Mouse (Mus musculus) CD8-positive naive resting alpha-beta T cell, adult 2 months (primary cell): ENCODE measurements around the gene Anapc15.
"Not testable (repeated sequence)": the region's sequence is repeated elsewhere in the genome, so short reads cannot be mapped to it uniquely, and the experiment has no call there.

Experiments
- DNase-seq, 2 experiments: peaks; one replicate each; pipeline ENCODE4 v3.0.0; 2022; ENCODE audit warnings: low read depth in 2 of 2, low spot score in 2 of 2

The Anapc15 gene

GRCm38 (mm10) chr7:101949008-101949407 lies 85.5 kb downstream of the Anapc15 start:
- not testable (repeated sequence) for DNase-seq
